Mouse (Mus musculus): ENCODE results near the gene Oprm1. TPM values are rescaled to one million over a fixed set of nuclear protein-coding genes. Genes with fewer than 3 reads are reported as not detected.

The Oprm1 gene
- polyA plus RNA-seq, 1 experiment from 2014 or later, result 0.50 TPM

GRCm38 (mm10) chr10:7025028-7025427 lies 266.7 kb downstream of the Oprm1 start:
- H3K9me3 ChIP-seq, result no peaks in the 10 kb centered on the region
- no peak for ATAC-seq (ENCODE audit: insufficient read depth, low FRiP score, low read depth)
- no peaks in the 10 kb centered on the region for H3K27me3 ChIP-seq (replicated peaks)
- no peak overlapping the region for H3K9ac ChIP-seq
- no peak overlapping the region for H3K4me2 ChIP-seq
- 84% methylated on average over 1 of the region's 1 CpGs for WGBS
- H3K36me3 ChIP-seq, result no peaks in the 10 kb centered on the region
- H3K4me1 ChIP-seq, result no peaks in the 10 kb centered on the region
- H3K4me3 ChIP-seq (replicated peaks), result no peak overlapping the region
- no peak overlapping the region for H3K27ac ChIP-seq

- Histone ChIP-seq H3K27ac (no peak overlapping the region), H3K36me3 (no peaks in the 10 kb centered on the region), H3K4me2 (no peak overlapping the region), H3K4me1 (no peaks in the 10 kb centered on the region), H3K4me3 (replicated peaks) (no peak overlapping the region), H3K9ac (no peak overlapping the region), H3K27me3 (replicated peaks) (no peaks in the 10 kb centered on the region), H3K9me3 (no peaks in the 10 kb centered on the region)
- 81% methylated on average over 2 of the region's 2 CpGs for WGBS
- no peak for ATAC-seq (ENCODE audit: insufficient read depth, low FRiP score, low read depth)
Measured at GRCm38 (mm10) chr10:7033459-7033858, 275.2 kb downstream of the Oprm1 start.

DNA sequence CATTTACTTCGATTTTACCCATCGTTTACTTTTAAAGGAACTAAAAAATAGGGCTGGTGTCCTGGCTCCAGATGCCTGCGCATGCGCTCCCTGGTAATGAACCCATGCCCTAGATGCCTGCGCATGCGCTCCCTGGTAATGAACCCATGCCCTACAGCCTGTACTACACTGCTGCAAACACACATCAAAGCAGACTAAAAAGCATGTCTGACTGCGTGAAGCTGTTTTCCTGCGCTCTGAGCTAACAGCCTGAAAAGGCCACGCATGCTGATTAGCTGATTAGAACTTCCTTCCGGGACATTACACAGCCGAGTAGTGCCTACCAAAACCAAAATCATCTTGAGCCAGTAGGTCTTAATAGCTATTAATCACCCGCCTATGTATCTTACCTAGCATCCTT lies 277.2 kb downstream of the Oprm1 start:
- Histone ChIP-seq H3K4me1 (no peaks in the 10 kb centered on the region), H3K27me3 (replicated peaks) (no peaks in the 10 kb centered on the region), H3K4me3 (replicated peaks) (no peak overlapping the region), H3K27ac (no peak overlapping the region), H3K4me2 (no peak overlapping the region), H3K36me3 (no peaks in the 10 kb centered on the region), H3K9ac (no peak overlapping the region), H3K9me3 (no peaks in the 10 kb centered on the region)
- no peak for ATAC-seq (ENCODE audit: insufficient read depth, low FRiP score, low read depth)
- 74% methylated on average over 12 of the region's 12 CpGs for WGBS

GRCm38 (mm10) chr10:7037194-7037593 lies 278.9 kb downstream of the Oprm1 start:
- Histone ChIP-seq H3K4me2 (no peak overlapping the region), H3K36me3 (no peaks in the 10 kb centered on the region), H3K27me3 (replicated peaks) (no peaks in the 10 kb centered on the region), H3K9ac (no peak overlapping the region), H3K4me3 (replicated peaks) (no peak overlapping the region), H3K4me1 (no peaks in the 10 kb centered on the region), H3K27ac (no peak overlapping the region), H3K9me3 (no peaks in the 10 kb centered on the region)
- 87% methylated on average over 5 of the region's 5 CpGs for WGBS
- no peak for ATAC-seq (ENCODE audit: insufficient read depth, low FRiP score, low read depth)

DNA sequence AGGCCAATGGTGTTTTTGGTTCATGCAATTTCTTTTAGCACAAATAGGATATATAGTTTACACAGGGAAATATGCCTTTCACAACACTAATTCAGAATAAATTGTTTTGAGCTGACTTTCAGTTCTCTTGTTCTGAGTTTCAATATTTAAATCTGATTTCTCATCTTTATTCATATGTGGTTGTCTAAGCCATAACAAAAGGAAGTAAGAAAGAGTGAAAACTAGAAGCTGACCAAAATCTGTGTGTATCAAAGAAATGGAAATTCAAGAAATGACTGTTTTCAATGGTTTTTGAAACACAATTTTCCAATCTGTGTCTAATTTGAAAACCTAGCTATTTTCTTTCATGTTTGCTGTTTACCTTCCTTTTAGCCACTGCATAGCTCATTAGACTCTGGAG lies 282.7 kb downstream of the Oprm1 start:
- no peak overlapping the region for H3K9ac ChIP-seq
- H3K9me3 ChIP-seq, result no peaks in the 10 kb centered on the region
- no peak overlapping the region for H3K4me2 ChIP-seq
- no peaks in the 10 kb centered on the region for H3K27me3 ChIP-seq (replicated peaks)
- no peak for ATAC-seq (ENCODE audit: insufficient read depth, low FRiP score, low read depth)
- no peaks in the 10 kb centered on the region for H3K36me3 ChIP-seq
- H3K27ac ChIP-seq, result no peak overlapping the region
- H3K4me3 ChIP-seq (replicated peaks), result no peak overlapping the region
- no peaks in the 10 kb centered on the region for H3K4me1 ChIP-seq

- no peak overlapping the region for H3K4me3 ChIP-seq (replicated peaks)
- WGBS, result 72% methylated on average over 5 of the region's 5 CpGs
- H3K4me2 ChIP-seq, result no peak overlapping the region
- no peak overlapping the region for H3K27ac ChIP-seq
- peaks cover 5% of the 10 kb centered on the region; the same call in 1 of the 2 replicates for H3K4me1 ChIP-seq
- no peaks in the 10 kb centered on the region for H3K9me3 ChIP-seq
- ATAC-seq (ENCODE audit: insufficient read depth, low FRiP score, low read depth), result no peak
- H3K27me3 ChIP-seq (replicated peaks), result no peaks in the 10 kb centered on the region
- no peak overlapping the region for H3K9ac ChIP-seq
- no peaks in the 10 kb centered on the region for H3K36me3 ChIP-seq
Measured at GRCm38 (mm10) chr10:7043896-7044295, 285.6 kb downstream of the Oprm1 start.

- no peaks in the 10 kb centered on the region for H3K36me3 ChIP-seq
- H3K4me2 ChIP-seq, result peak overlapping the region; percentile 23
- WGBS, result 19% methylated on average over 10 of the region's 10 CpGs
- peak; percentile 41; the same call in 1 of the 2 replicates for ATAC-seq (ENCODE audit: insufficient read depth, low FRiP score, low read depth)
- no peaks in the 10 kb centered on the region for H3K9me3 ChIP-seq
- H3K4me3 ChIP-seq (replicated peaks), result no peak overlapping the region
- H3K9ac ChIP-seq, result no peak overlapping the region
- H3K27ac ChIP-seq, result peak overlapping the region; percentile 67; the same call in 1 of the 2 replicates
- peaks cover 11% of the 10 kb centered on the region for H3K4me1 ChIP-seq
- no peaks in the 10 kb centered on the region for H3K27me3 ChIP-seq (replicated peaks)
Measured at GRCm38 (mm10) chr10:7047288-7047918, 289.1 kb downstream of the Oprm1 start.

DNA sequence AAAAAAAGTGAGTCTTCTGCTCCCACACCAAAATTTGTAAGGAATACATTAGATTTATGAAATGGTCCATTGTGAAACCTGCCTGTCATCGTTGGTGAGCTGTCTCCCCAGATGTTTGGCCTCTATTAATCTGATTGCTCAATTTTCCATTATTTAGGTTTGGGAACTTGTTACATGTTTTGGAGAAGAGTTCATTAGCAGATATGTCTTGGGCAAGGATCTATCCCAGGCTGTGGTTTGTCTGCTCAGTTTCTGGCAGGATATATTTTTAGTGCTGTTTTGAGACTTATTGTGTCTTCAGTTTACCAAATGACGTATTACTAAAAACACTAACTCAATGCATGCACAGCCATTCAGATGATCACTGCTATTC lies 289.6 kb downstream of the Oprm1 start:
- peak overlapping the region; percentile 23; the same call in 1 of the 2 replicates for H3K4me2 ChIP-seq
- H3K4me1 ChIP-seq, result peaks cover 16% of the 10 kb centered on the region
- H3K36me3 ChIP-seq, result no peaks in the 10 kb centered on the region
- no peak overlapping the region for H3K4me3 ChIP-seq (replicated peaks)
- peak overlapping the region; percentile 67; the same call in 1 of the 2 replicates for H3K27ac ChIP-seq
- no peaks in the 10 kb centered on the region for H3K9me3 ChIP-seq
- no peak overlapping the region for H3K9ac ChIP-seq
- 45% methylated on average over 2 of the region's 2 CpGs for WGBS
- H3K27me3 ChIP-seq (replicated peaks), result no peaks in the 10 kb centered on the region
- ATAC-seq (ENCODE audit: insufficient read depth, low FRiP score, low read depth), result no peak

GRCm38 (mm10) chr10:7049901-7050300 lies 291.6 kb downstream of the Oprm1 start:
- H3K27ac ChIP-seq, result no peak overlapping the region
- 50% methylated on average over 3 of the region's 3 CpGs for WGBS
- H3K9me3 ChIP-seq, result no peaks in the 10 kb centered on the region
- H3K4me2 ChIP-seq, result no peak overlapping the region
- no peaks in the 10 kb centered on the region for H3K36me3 ChIP-seq
- H3K4me1 ChIP-seq, result peaks cover 17% of the 10 kb centered on the region
- H3K27me3 ChIP-seq (replicated peaks), result no peaks in the 10 kb centered on the region
- H3K9ac ChIP-seq, result no peak overlapping the region
- ATAC-seq (ENCODE audit: insufficient read depth, low FRiP score, low read depth), result no peak
- H3K4me3 ChIP-seq (replicated peaks), result no peak overlapping the region

- Histone ChIP-seq H3K4me3 (replicated peaks) (no peak within 1 kb of the TSS), H3K9ac (no peak within 1 kb of the TSS), H3K36me3 (no peaks in the 10 kb centered on the region), H3K27ac (peak within 1 kb of the TSS; percentile 86), H3K27me3 (replicated peaks) (no peaks in the 10 kb centered on the region), H3K9me3 (no peaks in the 10 kb centered on the region), H3K4me2 (peak within 1 kb of the TSS; percentile 21; the same call in 1 of the 2 replicates), H3K4me1 (peaks cover 16% of the 10 kb centered on the region)
- peak; percentile 70 for ATAC-seq (ENCODE audit: insufficient read depth, low FRiP score, low read depth)
- 20% methylated on average over 12 of the region's 12 CpGs for WGBS
Measured at GRCm38 (mm10) chr10:7052315-7053017, 294.2 kb downstream of the Oprm1 start, which contains the start of gene Ipcef1. Ipcef1 (minus strand) TSS chr10:7052478.

- H3K4me3 ChIP-seq (replicated peaks), result no peak overlapping the region
- no peak for ATAC-seq (ENCODE audit: insufficient read depth, low FRiP score, low read depth)
- 76% methylated on average over 6 of the region's 6 CpGs for WGBS
- H3K36me3 ChIP-seq, result no peaks in the 10 kb centered on the region
- no peaks in the 10 kb centered on the region for H3K27me3 ChIP-seq (replicated peaks)
- H3K9me3 ChIP-seq, result no peaks in the 10 kb centered on the region
- no peak overlapping the region for H3K4me2 ChIP-seq
- 0 out of 2 replicates have a peak, but pooled peaks cover 9% of the 10 kb centered on the region for H3K4me1 ChIP-seq
- no peak overlapping the region for H3K9ac ChIP-seq
- H3K27ac ChIP-seq, result no peak overlapping the region
Measured at GRCm38 (mm10) chr10:7054560-7055205, 296.4 kb downstream of the Oprm1 start.

DNA sequence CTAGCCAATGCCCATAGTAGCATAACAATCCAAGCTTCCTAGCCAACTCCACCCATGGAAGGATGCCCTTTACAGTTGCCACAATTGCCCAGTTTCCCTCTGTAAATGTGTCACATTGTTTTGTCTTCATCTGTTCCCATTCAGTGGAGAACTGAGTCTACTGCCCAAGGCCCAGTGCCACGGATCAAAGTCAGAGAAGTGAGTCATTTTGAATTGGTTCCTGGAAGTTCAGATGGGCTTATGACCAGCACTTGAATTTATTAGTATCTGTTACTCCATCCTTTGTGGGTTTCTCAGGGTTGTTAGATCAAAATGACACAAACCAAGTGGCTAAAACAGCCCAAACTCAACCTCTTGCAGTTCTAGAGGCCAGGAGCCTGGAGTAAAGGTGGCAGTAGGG lies 299.2 kb downstream of the Oprm1 start:
- H3K9ac ChIP-seq, result no peak overlapping the region
- H3K27me3 ChIP-seq (replicated peaks), result no peaks in the 10 kb centered on the region
- WGBS, result 86% methylated on average over 1 of the region's 1 CpGs
- no peak overlapping the region for H3K27ac ChIP-seq
- 0 out of 2 replicates have a peak, but pooled peaks cover 5% of the 10 kb centered on the region for H3K4me1 ChIP-seq
- ATAC-seq (ENCODE audit: insufficient read depth, low FRiP score, low read depth), result no peak
- no peak overlapping the region for H3K4me2 ChIP-seq
- no peaks in the 10 kb centered on the region for H3K9me3 ChIP-seq
- H3K36me3 ChIP-seq, result no peaks in the 10 kb centered on the region
- H3K4me3 ChIP-seq (replicated peaks), result no peak overlapping the region

Measured in stomach, embryonic 15.5 days (tissue).